Mouse (Mus musculus) testis, adult 2 months (tissue): ENCODE data around the gene Nup98. TPM values are rescaled to one million over a fixed set of nuclear protein-coding genes. Genes with fewer than 3 reads are reported as not detected.

Experiments
- H3K27ac ChIP-seq: fragments of 200-500 bp; 2 replicates; pipeline ENCODE4 v1.5.1; 2012; ENCODE audit warnings: low read depth, low read length; ENCODE audit not compliant: control insufficient read depth, insufficient read depth
- H3K27me3 ChIP-seq: fragments of 200-500 bp; 2 replicates; pipeline ENCODE4 v1.6.1; 2012; ENCODE audit warnings: mild to moderate bottlenecking, low read length, moderate library complexity; ENCODE audit not compliant: control insufficient read depth, insufficient read depth
- H3K36me3 ChIP-seq: fragments of 200-500 bp; 2 replicates; pipeline ENCODE4 v1.6.1; 2012; ENCODE audit warnings: mild to moderate bottlenecking, low read length; ENCODE audit not compliant: control insufficient read depth, insufficient read depth
- H3K4me1 ChIP-seq: fragments of 200-500 bp; 2 replicates; pipeline ENCODE4 v1.6.1; 2012; ENCODE audit warnings: low read length; ENCODE audit not compliant: control insufficient read depth, insufficient read depth
- H3K4me3 ChIP-seq: fragments of 200-500 bp; 2 replicates; pipeline ENCODE4 v1.5.1; 2012; ENCODE audit warnings: low read depth, mild to moderate bottlenecking, low read length, moderate library complexity, mixed read lengths; ENCODE audit not compliant: control insufficient read depth
- CTCF ChIP-seq: fragments of 200-500 bp; IDR thresholded peaks from 2 replicates; pipeline ENCODE4 v1.5.1; 2012; ENCODE audit warnings: low read depth, mild to moderate bottlenecking, inconsistent platforms, low read length, moderate library complexity; ENCODE audit not compliant: control insufficient read depth, insufficient read depth, insufficient replicate concordance
- POLR2A ChIP-seq: fragments of 200-500 bp; IDR thresholded peaks from 2 replicates; pipeline ENCODE4 v1.6.1; 2012; ENCODE audit warnings: low read depth, mild to moderate bottlenecking, inconsistent platforms, low read length, moderate library complexity; ENCODE audit not compliant: control insufficient read depth
- polyA plus RNA-seq: library from polyadenylated mRNA; depleted of rRNA; stranded (reverse); fragments of >200 nt; gene quantifications from 2 replicates; pipeline ENCODE4 v1.2.3, GENCODE M21; 2012; rRNA removed

Gene Nup98
- polyA plus RNA-seq, 1 experiment: 126 TPM

DNA sequence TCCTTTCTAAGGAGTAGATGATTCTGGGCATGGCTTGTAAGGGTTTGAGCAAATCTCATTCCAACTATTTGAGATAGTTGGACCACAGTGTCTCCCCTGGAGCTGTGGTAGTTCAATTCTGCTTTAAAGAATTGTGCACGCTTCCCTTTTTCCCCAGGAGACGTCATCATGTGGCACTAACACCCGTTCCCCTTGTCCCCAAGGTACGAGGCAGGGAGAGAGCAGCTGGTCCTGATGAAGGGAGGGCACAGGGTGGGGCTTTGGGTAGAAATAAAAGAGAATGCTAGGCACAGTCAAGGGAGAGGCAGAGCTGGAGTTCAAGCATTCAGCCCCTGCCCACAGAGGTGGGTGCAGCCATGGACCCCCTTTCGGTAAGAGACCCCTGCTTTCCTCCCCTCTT, 127.2 kb downstream of the Nup98 start, which contains the start of gene Trpc2:
TSS of gene Trpc2 (plus strand) at position 301 of the 400 bp plus-strand sequence.
- TF ChIP-seq POLR2A (no peak), CTCF (no peak)
- Histone ChIP-seq H3K4me3 (no peak within 1 kb of the TSS), H3K36me3 (peaks cover 5% of the 10 kb centered on the region), H3K27ac (no peak within 1 kb of the TSS), H3K27me3 (no peaks in the 10 kb centered on the region), H3K4me1 (peaks cover 2% of the 10 kb centered on the region; the same call in 1 of the 2 replicates)

DNA sequence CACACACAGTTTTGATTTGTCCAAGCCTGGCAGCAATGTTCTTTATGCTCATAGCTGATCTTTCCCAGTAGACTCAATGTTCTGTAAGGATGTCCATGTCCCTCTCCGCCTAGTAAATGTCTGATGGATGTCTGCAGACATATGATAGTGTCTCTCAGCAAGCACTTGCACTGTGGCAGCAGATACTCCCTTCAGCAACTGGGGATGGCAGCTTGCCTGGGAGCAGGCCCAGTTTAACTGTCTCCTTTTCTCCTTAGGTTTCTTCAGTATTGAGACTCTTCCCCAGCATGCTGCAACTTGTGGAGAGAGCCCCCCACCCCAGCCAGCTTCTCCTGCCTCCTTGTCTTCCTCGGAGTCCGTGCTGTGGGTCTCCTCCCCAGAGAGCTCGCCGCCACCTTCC, 128.2 kb downstream of the Nup98 start:
- Histone ChIP-seq H3K4me3 (no peak overlapping the region), H3K27me3 (no peaks in the 10 kb centered on the region), H3K36me3 (peaks cover 5% of the 10 kb centered on the region), H3K4me1 (peaks cover 2% of the 10 kb centered on the region; the same call in 1 of the 2 replicates), H3K27ac (no peak overlapping the region)
- TF ChIP-seq POLR2A (no peak), CTCF (no peak)

DNA sequence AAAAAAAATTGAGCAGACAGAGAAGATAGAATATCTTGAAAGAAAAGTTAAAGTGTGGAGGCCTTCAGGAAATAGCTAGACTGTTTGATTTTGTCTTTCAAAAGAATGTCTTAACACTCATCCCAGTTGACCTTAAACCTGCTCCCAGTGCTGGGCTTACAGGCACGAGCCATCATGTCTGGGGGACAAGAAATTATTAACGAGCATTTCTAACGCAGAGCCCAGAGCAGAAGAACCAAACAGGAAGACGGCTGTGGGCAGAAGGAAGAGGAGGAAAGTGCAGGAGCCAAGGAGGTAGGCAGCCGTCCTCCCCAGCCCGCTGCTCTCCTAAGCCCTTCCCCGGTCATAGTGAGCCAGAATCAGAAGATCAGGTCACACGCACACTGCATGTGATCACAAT, 129.7 kb downstream of the Nup98 start:
- TF ChIP-seq POLR2A (no peak), CTCF (no peak)
- peaks cover 5% of the 10 kb centered on the region for H3K36me3 ChIP-seq

GRCm38 (mm10) chr7:102078517-102078916, 131.5 kb downstream of the Nup98 start:
- TF ChIP-seq CTCF (no peak), POLR2A (no peak)

More for the DNA sequence above, 129.7 kb downstream of the Nup98 start:
- no peaks in the 10 kb centered on the region; the same call in 1 of the 2 replicates for H3K4me1 ChIP-seq
- no peak overlapping the region for H3K4me3 ChIP-seq
- no peaks in the 10 kb centered on the region for H3K27me3 ChIP-seq
- no peak overlapping the region for H3K27ac ChIP-seq

DNA sequence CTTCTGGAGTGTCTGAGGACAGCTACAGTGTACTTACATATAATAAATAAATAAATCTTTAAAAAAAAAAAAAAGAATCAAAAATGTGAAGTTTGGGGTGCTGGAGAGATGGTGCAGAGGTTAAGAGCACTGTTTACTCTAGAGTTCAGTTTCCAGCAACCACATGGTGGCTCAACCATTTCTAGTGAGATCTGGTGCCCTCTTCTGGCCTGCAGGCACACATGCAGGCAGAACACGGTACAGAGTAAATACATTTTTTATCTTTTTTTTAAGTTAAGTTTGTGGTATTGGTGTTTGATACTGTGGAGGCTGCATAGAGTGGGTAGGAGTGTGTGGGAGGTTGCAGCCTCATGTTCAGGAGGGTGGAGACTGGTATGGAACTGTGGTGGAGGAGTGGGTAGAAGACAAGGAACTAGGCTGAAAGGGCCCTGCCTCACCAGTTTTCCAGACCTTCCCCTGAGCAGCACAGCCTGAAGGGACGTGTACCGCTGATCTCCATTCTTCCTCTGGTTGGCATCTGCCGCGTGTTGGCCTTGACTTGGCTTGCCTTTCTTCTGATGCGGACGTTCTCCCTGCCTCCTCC, 133.2 kb downstream of the Nup98 start:
- peak; percentile 45; the same call in 1 of the 2 replicates for TF ChIP-seq CTCF
- no peak for TF ChIP-seq POLR2A

More at GRCm38 (mm10) chr7:102078517-102078916, 131.5 kb downstream of the Nup98 start:
- H3K27ac ChIP-seq: no peak overlapping the region
- H3K36me3 ChIP-seq: peaks cover 7% of the 10 kb centered on the region
- no peaks in the 10 kb centered on the region for H3K27me3 ChIP-seq
- no peak overlapping the region for H3K4me3 ChIP-seq
- H3K4me1 ChIP-seq: no peaks in the 10 kb centered on the region; the same call in 1 of the 2 replicates

More for the DNA sequence above, 133.2 kb downstream of the Nup98 start:
- no peak overlapping the region for H3K27ac ChIP-seq
- H3K4me3 ChIP-seq: no peak overlapping the region
- no peaks in the 10 kb centered on the region for H3K27me3 ChIP-seq
- peaks cover 10% of the 10 kb centered on the region for H3K36me3 ChIP-seq
- no peaks in the 10 kb centered on the region; the same call in 1 of the 2 replicates for H3K4me1 ChIP-seq

Other genes starting within 250 kb of the Nup98 start
- 3.3 and 4.2 TPM in 2 replicates for gene Il18bp, start 191.5 kb downstream of the Nup98 start, polyA plus RNA-seq
- gene Rnf121, start 144.7 kb downstream of the Nup98 start, polyA plus RNA-seq: 34.9 and 38.0 TPM in 2 replicates
- gene Xndc1, start 144.7 kb downstream of the Nup98 start, polyA plus RNA-seq: 47.9 and 54.6 TPM in 2 replicates
- 5.5 and 7.4 TPM in 2 replicates for gene Xntrpc, start 144.5 kb downstream of the Nup98 start, polyA plus RNA-seq
- gene Trpc2, start 127.1 kb downstream of the Nup98 start, polyA plus RNA-seq: not detected in 2 replicates
- gene Art1, start 108.4 kb downstream of the Nup98 start, polyA plus RNA-seq: 6.7 and 9.4 TPM in 2 replicates
- gene Art5, start 100.7 kb downstream of the Nup98 start, polyA plus RNA-seq: 65.1 and 76.0 TPM in 2 replicates
- 0.04 and 0.07 TPM in 2 replicates for gene Chrna10, start 93.3 kb downstream of the Nup98 start, polyA plus RNA-seq
- gene Pgap2, start within 50 bp of the Nup98 start, polyA plus RNA-seq: 304 and 321 TPM in 2 replicates
- 11.2 and 13.2 TPM in 2 replicates for gene Rhog, start 45.9 kb upstream of the Nup98 start, polyA plus RNA-seq
- gene Stim1, start 57.6 kb upstream of the Nup98 start, polyA plus RNA-seq: 127 and 130 TPM in 2 replicates
- 18.8 and 27.6 TPM in 2 replicates for gene Rrm1, start 231.5 kb upstream of the Nup98 start, polyA plus RNA-seq